Mouse (Mus musculus) hindbrain, embryonic 16.5 days (tissue): ENCODE measurements around the gene Mast4. TPM values are rescaled to one million over a fixed set of nuclear protein-coding genes. Genes with fewer than 3 reads are reported as not detected.

Experiments
- ATAC-seq: fragments of 200-750 bp; cut with Nextera tagmentation; 2 replicates; pipeline ENCODE4 v1.8.0; 2017; ENCODE audit warnings: moderate TSS enrichment, moderate library complexity
- H3K27ac ChIP-seq: fragments of 300-500 bp; sonication (generic); 2 replicates; pipeline ENCODE4 v1.5.1; 2014; ENCODE audit warnings: low read depth, mild to moderate bottlenecking, control low read depth, low read length, moderate library complexity
- H3K27me3 ChIP-seq: fragments of 300-500 bp; sonication (generic); replicated peaks from 2 replicates; pipeline ENCODE4 v1.6.1; 2014; ENCODE audit warnings: low read length; ENCODE audit not compliant: control insufficient read depth, insufficient read depth
- H3K36me3 ChIP-seq: fragments of 300-500 bp; sonication (generic); 2 replicates; pipeline ENCODE4 v1.6.1; 2014; ENCODE audit warnings: mild to moderate bottlenecking, low read length, moderate library complexity, mixed read lengths; ENCODE audit not compliant: control insufficient read depth, insufficient read depth
- H3K4me1 ChIP-seq: fragments of 300-500 bp; sonication (generic); 2 replicates; pipeline ENCODE4 v1.6.1; 2014; ENCODE audit warnings: low read depth, low read length; ENCODE audit not compliant: control insufficient read depth, insufficient read depth
- H3K4me2 ChIP-seq: fragments of 300-500 bp; sonication (generic); 2 replicates; pipeline ENCODE4 v1.6.1; 2014; ENCODE audit warnings: mild to moderate bottlenecking, low read length, control low read depth, moderate library complexity
- H3K4me3 ChIP-seq: fragments of 300-500 bp; sonication (generic); 2 replicates; pipeline ENCODE4 v1.5.1; 2014; ENCODE audit warnings: mild to moderate bottlenecking, low read length, control low read depth, moderate library complexity
- H3K9ac ChIP-seq: fragments of 300-500 bp; sonication (generic); 2 replicates; pipeline ENCODE4 v1.6.1; 2014; ENCODE audit warnings: low read depth, mild to moderate bottlenecking, control low read depth, low read length, moderate library complexity
- H3K9me3 ChIP-seq: fragments of 300-500 bp; sonication (generic); 2 replicates; pipeline ENCODE4 v1.6.1; 2014; ENCODE audit warnings: mild to moderate bottlenecking, low read length, moderate library complexity; ENCODE audit not compliant: control insufficient read depth
- WGBS: fragments of 180-500 bp; shearing (Covaris S2); extraction: QIAGEN DNeasy Blood & Tissue Kit; methylation state at CpG from one replicate; pipeline ENCODE4 v1.1.7; 2014; 5-methylcytosine and 5-hydroxymethylcytosine counted together
- polyA plus RNA-seq: library from polyadenylated mRNA; unstranded; fragments of >200 nt; fragmentation: Nextera tagmentation; extraction: Ambion mirVana; gene quantifications from 2 replicates; pipeline ENCODE4 v1.2.1, GENCODE M21; 2015

The Mast4 gene
- polyA plus RNA-seq, 1 experiment from 2014 or later, result 24.6 TPM

- no peak for ATAC-seq
- Histone ChIP-seq H3K4me3 (no peak overlapping the region), H3K27me3 (no peaks in the 10 kb centered on the region), H3K4me1 (peaks cover 6% of the 10 kb centered on the region), H3K9me3 (no peaks in the 10 kb centered on the region), H3K9ac (no peak overlapping the region), H3K36me3 (no peaks in the 10 kb centered on the region), H3K4me2 (no peak overlapping the region), H3K27ac (no peak overlapping the region)
- WGBS, result 49% methylated on average over 6 of the region's 6 CpGs
These were observed 438.4 kb downstream of the Mast4 start for GRCm38 (mm10) chr13:102895894-102896293.

- ATAC-seq, result no peak
- WGBS, result 48% methylated on average over 15 of the region's 15 CpGs
These were observed 439.7 kb downstream of the Mast4 start for GRCm38 (mm10) chr13:102894287-102895234.

GRCm38 (mm10) chr13:102892783-102893182, 441.5 kb downstream of the Mast4 start:
- ATAC-seq, result no peak
- Histone ChIP-seq H3K4me2 (no peak overlapping the region), H3K9me3 (no peaks in the 10 kb centered on the region), H3K36me3 (no peaks in the 10 kb centered on the region), H3K4me1 (peaks cover 4% of the 10 kb centered on the region), H3K27me3 (no peaks in the 10 kb centered on the region), H3K4me3 (no peak overlapping the region), H3K9ac (no peak overlapping the region), H3K27ac (no peak overlapping the region)
- WGBS, result 85% methylated on average over 3 of the region's 3 CpGs

More at GRCm38 (mm10) chr13:102894287-102895234, 439.7 kb downstream of the Mast4 start:
- Histone ChIP-seq H3K4me3 (no peak overlapping the region), H3K27ac (no peak overlapping the region), H3K4me1 (peaks cover 6% of the 10 kb centered on the region), H3K9me3 (no peaks in the 10 kb centered on the region), H3K9ac (no peak overlapping the region), H3K27me3 (no peaks in the 10 kb centered on the region), H3K4me2 (no peak overlapping the region), H3K36me3 (no peaks in the 10 kb centered on the region)

GRCm38 (mm10) chr13:102889989-102890388, 444.3 kb downstream of the Mast4 start:
- Histone ChIP-seq H3K27ac (no peak overlapping the region), H3K4me1 (no peaks in the 10 kb centered on the region), H3K27me3 (no peaks in the 10 kb centered on the region), H3K4me3 (no peak overlapping the region), H3K36me3 (no peaks in the 10 kb centered on the region), H3K9ac (no peak overlapping the region), H3K4me2 (no peak overlapping the region), H3K9me3 (no peaks in the 10 kb centered on the region)
- no peak for ATAC-seq
- WGBS, result 86% methylated on average over 10 of the region's 10 CpGs

- 91% methylated on average over 13 of the region's 13 CpGs for WGBS
- H3K27me3 ChIP-seq, result no peaks in the 10 kb centered on the region
- ATAC-seq, result no peak
- H3K4me3 ChIP-seq, result no peak overlapping the region
- H3K9ac ChIP-seq, result no peak overlapping the region
- no peaks in the 10 kb centered on the region for H3K9me3 ChIP-seq
- no peak overlapping the region for H3K4me2 ChIP-seq
- no peak overlapping the region for H3K27ac ChIP-seq
- no peaks in the 10 kb centered on the region for H3K36me3 ChIP-seq
- no peaks in the 10 kb centered on the region for H3K4me1 ChIP-seq
These were observed 444.8 kb downstream of the Mast4 start for GRCm38 (mm10) chr13:102889537-102889936.

- ATAC-seq, result no peak
- Histone ChIP-seq H3K4me1 (no peaks in the 10 kb centered on the region), H3K4me2 (no peak overlapping the region), H3K9ac (no peak overlapping the region), H3K27ac (0 out of 2 replicates have a peak overlapping the region, but pooled peaks have one; percentile 21), H3K4me3 (no peak overlapping the region), H3K36me3 (no peaks in the 10 kb centered on the region), H3K9me3 (no peaks in the 10 kb centered on the region), H3K27me3 (no peaks in the 10 kb centered on the region)
- WGBS, result 87% methylated on average over 15 of the region's 15 CpGs
These were observed 445.3 kb downstream of the Mast4 start for GRCm38 (mm10) chr13:102888895-102889490.

GRCm38 (mm10) chr13:102888211-102888610, 446.1 kb downstream of the Mast4 start:
- H3K9ac ChIP-seq, result no peak overlapping the region
- no peak overlapping the region for H3K4me3 ChIP-seq
- no peak for ATAC-seq
- H3K4me1 ChIP-seq, result no peaks in the 10 kb centered on the region
- no peaks in the 10 kb centered on the region for H3K27me3 ChIP-seq
- WGBS, result 59% methylated on average over 8 of the region's 8 CpGs
- H3K27ac ChIP-seq, result no peak overlapping the region
- no peaks in the 10 kb centered on the region for H3K9me3 ChIP-seq
- H3K4me2 ChIP-seq, result no peak overlapping the region
- no peaks in the 10 kb centered on the region for H3K36me3 ChIP-seq

- H3K4me3 ChIP-seq, result no peak overlapping the region
- no peaks in the 10 kb centered on the region for H3K4me1 ChIP-seq
- no peak overlapping the region for H3K4me2 ChIP-seq
- no peak overlapping the region for H3K9ac ChIP-seq
- H3K9me3 ChIP-seq, result no peaks in the 10 kb centered on the region
- no peaks in the 10 kb centered on the region for H3K36me3 ChIP-seq
- no peaks in the 10 kb centered on the region for H3K27me3 ChIP-seq
- no peak overlapping the region for H3K27ac ChIP-seq
- WGBS, result 96% methylated on average over 13 of the region's 13 CpGs
- no peak for ATAC-seq
These were observed 446.8 kb downstream of the Mast4 start for GRCm38 (mm10) chr13:102887534-102887933.

GRCm38 (mm10) chr13:102886788-102887187, 447.5 kb downstream of the Mast4 start:
- no peak overlapping the region for H3K27ac ChIP-seq
- no peaks in the 10 kb centered on the region for H3K9me3 ChIP-seq
- H3K4me3 ChIP-seq, result no peak overlapping the region
- H3K36me3 ChIP-seq, result no peaks in the 10 kb centered on the region
- no peaks in the 10 kb centered on the region for H3K27me3 ChIP-seq
- no peaks in the 10 kb centered on the region for H3K4me1 ChIP-seq
- 83% methylated on average over 8 of the region's 8 CpGs for WGBS
- no peak overlapping the region for H3K9ac ChIP-seq
- no peak overlapping the region for H3K4me2 ChIP-seq
- no peak for ATAC-seq
